Mouse (Mus musculus) right cerebral cortex, postnatal 36 days (tissue): ENCODE data around the gene Slc16a6.

Source experiments
- DNase-seq, 2 experiments: peaks; one replicate each; pipeline ENCODE4 v3.0.0; 2022; ENCODE audit warnings: low spot score in 2 of 2, mixed read lengths in 1 of 2

Slc16a6 gene

GRCm38 (mm10) chr11:109416709-109417420 lies 56.5 kb downstream of the Slc16a6 start:
- no peak for DNase-seq

GRCm38 (mm10) chr11:109414802-109415201 lies 58.6 kb downstream of the Slc16a6 start:
- no peak for DNase-seq

GRCm38 (mm10) chr11:109413617-109414016 lies 59.8 kb downstream of the Slc16a6 start, which contains the start of gene 9930022D16Rik:
9930022D16Rik (plus strand) TSS chr11:109413917.
- no peak for DNase-seq

GRCm38 (mm10) chr11:109410197-109410980 lies 63.0 kb downstream of the Slc16a6 start:
- no peak for DNase-seq

- DNase-seq, result no peak
Observed at GRCm38 (mm10) chr11:109406431-109406830, 67.0 kb downstream of the Slc16a6 start.
